Mouse (Mus musculus) right cerebral cortex, adult 18-20 months (tissue): ENCODE measurements at regions not wholly inside any gene's neighbourhood (a gene's known extent, or its start where the extent isn't known, plus 50 kb on each side); places are given as distances from the start of the nearest gene placed in this dataset.

ENCODE experiments used
- DNase-seq: peaks from one replicate; pipeline ENCODE4 v3.0.0; 2022; ENCODE audit warnings: mixed read lengths

- no peak for DNase-seq
Measured at GRCm38 (mm10) chr1:51697265-51698192, 218.3 kb downstream of the Myo1b start.

GRCm38 (mm10) chr1:51696471-51696870, 218.2 kb upstream of the Nabp1 start:
- no peak for DNase-seq

GRCm38 (mm10) chr1:51690878-51691277, 212.7 kb upstream of the Nabp1 start:
- DNase-seq, result no peak

GRCm38 (mm10) chr1:51689461-51690223, 211.4 kb upstream of the Nabp1 start:
- DNase-seq, result peak; percentile 18

GRCm38 (mm10) chr1:51688946-51689345, 210.7 kb upstream of the Nabp1 start:
- DNase-seq, result no peak

GRCm38 (mm10) chr1:51688224-51688545, 210.0 kb upstream of the Nabp1 start:
- no peak for DNase-seq

- DNase-seq, result no peak
Measured at GRCm38 (mm10) chr1:51687484-51688223, 209.4 kb upstream of the Nabp1 start.

GRCm38 (mm10) chr1:51686759-51687158, 208.5 kb upstream of the Nabp1 start:
- no peak for DNase-seq

- no peak for DNase-seq
Measured at GRCm38 (mm10) chr1:51682273-51682672, 204.0 kb upstream of the Nabp1 start.

GRCm38 (mm10) chr1:51681872-51682271, 203.6 kb upstream of the Nabp1 start:
- DNase-seq, result no peak

- no peak for DNase-seq
Measured at GRCm38 (mm10) chr1:51680725-51681124, 202.5 kb upstream of the Nabp1 start.

- DNase-seq, result no peak
Measured at GRCm38 (mm10) chr1:51678290-51678928, 200.2 kb upstream of the Nabp1 start.

- no peak for DNase-seq
Measured at GRCm38 (mm10) chr1:51677802-51678201, 199.6 kb upstream of the Nabp1 start.

- DNase-seq, result no peak
Measured at GRCm38 (mm10) chr1:51671691-51672090, 193.5 kb upstream of the Nabp1 start.

GRCm38 (mm10) chr1:51671287-51671686, 193.1 kb upstream of the Nabp1 start:
- DNase-seq, result no peak

- no peak for DNase-seq
Measured at GRCm38 (mm10) chr1:51670009-51670408, 191.8 kb upstream of the Nabp1 start.

- no peak for DNase-seq
Measured at GRCm38 (mm10) chr1:51668881-51669280, 190.7 kb upstream of the Nabp1 start.

GRCm38 (mm10) chr1:51660531-51660930, 182.3 kb upstream of the Nabp1 start:
- DNase-seq, result no peak

- no peak for DNase-seq
Measured at GRCm38 (mm10) chr1:51657203-51657602, 179.0 kb upstream of the Nabp1 start.

GRCm38 (mm10) chr1:51650653-51650995, 172.4 kb upstream of the Nabp1 start:
- DNase-seq, result no peak

GRCm38 (mm10) chr1:51649963-51650652, 171.9 kb upstream of the Nabp1 start:
- no peak for DNase-seq

- DNase-seq, result no peak
Measured at GRCm38 (mm10) chr1:51647955-51648354, 169.7 kb upstream of the Nabp1 start.
